Mouse (Mus musculus) midbrain, embryonic 12.5 days (tissue): ENCODE measurements around the gene Tead1. TPM values are rescaled to one million over a fixed set of nuclear protein-coding genes. Genes with fewer than 3 reads are reported as not detected.

ENCODE experiments used
- ATAC-seq: fragments of 200-750 bp; cut with Nextera tagmentation; 2 replicates; pipeline ENCODE4 v1.8.0; 2017; ENCODE audit warnings: low read depth, moderate TSS enrichment, moderate library complexity; ENCODE audit not compliant: low FRiP score
- H3K27ac ChIP-seq: fragments of 300-500 bp; sonication (generic); replicated peaks from 2 replicates; pipeline ENCODE4 v1.5.1; 2016; ENCODE audit warnings: mild to moderate bottlenecking
- H3K27me3 ChIP-seq: fragments of 300-500 bp; sonication (generic); 2 replicates; pipeline ENCODE4 v1.6.1; 2016; ENCODE audit warnings: mild to moderate bottlenecking
- H3K36me3 ChIP-seq: fragments of 300-500 bp; sonication (generic); 2 replicates; pipeline ENCODE4 v1.6.1; 2016
- H3K4me1 ChIP-seq: fragments of 300-500 bp; sonication (generic); 2 replicates; pipeline ENCODE4 v1.6.1; 2016
- H3K4me2 ChIP-seq: fragments of 300-500 bp; sonication (generic); replicated peaks from 2 replicates; pipeline ENCODE4 v1.6.1; 2016; ENCODE audit warnings: mild to moderate bottlenecking, moderate library complexity
- H3K4me3 ChIP-seq: fragments of 300-500 bp; sonication (generic); 2 replicates; pipeline ENCODE4 v1.5.1; 2016; ENCODE audit warnings: mild to moderate bottlenecking
- H3K9ac ChIP-seq: fragments of 300-500 bp; sonication (generic); replicated peaks from 2 replicates; pipeline ENCODE4 v1.6.1; 2016; ENCODE audit warnings: mild to moderate bottlenecking, moderate library complexity
- H3K9me3 ChIP-seq: fragments of 300-500 bp; sonication (generic); 2 replicates; pipeline ENCODE4 v1.6.1; 2016; ENCODE audit warnings: mild to moderate bottlenecking
- WGBS: fragments of 180-500 bp; shearing (Covaris S2); methylation state at CpG from one replicate; pipeline ENCODE4 v1.1.7; 2016; 5-methylcytosine and 5-hydroxymethylcytosine counted together
- polyA plus RNA-seq: library from polyadenylated mRNA; unstranded; fragments of >200 nt; fragmentation: Nextera tagmentation; extraction: Ambion mirVana; gene quantifications from 2 replicates; pipeline ENCODE4 v1.2.1, GENCODE M21; 2016

The Tead1 gene
- polyA plus RNA-seq, 1 experiment from 2014 or later, result 20.5 TPM

DNA sequence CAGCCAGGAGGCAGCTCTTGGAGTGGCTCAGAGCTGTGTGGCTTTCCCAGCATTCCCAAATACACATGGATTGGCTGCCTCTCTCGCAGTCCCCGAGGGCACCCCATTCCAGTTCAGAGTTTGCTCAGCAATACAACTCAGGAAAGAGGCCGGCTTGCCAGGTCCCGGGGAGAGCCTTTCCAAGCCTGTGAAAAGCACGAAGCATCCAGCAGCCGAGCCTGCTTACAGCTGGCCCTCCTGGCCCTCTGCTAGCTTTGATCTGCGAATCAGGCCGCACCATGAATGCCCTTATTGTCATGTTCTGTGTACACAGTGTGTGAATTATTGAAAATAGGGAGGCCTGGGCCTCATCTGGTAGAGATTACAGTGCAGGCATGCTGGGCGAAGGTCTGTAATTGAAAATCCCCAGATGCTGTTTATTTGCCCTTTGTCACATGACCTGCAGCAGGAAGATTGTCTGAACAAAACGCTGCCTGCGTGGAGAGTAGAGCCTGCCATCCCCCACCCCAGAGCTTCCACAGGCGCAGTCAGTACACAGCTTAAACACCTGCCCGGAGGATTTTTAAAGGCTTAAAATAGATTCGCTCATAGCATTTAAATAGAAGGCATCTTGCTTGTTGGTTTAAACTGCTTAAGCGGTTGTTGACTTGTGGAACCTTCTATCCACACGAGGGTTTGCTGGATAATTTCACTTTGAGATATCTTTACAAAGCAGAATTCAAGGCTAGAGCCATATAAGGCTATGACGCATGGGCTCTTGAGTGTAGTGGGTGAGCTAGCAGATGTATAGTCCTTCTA, 147.2 kb downstream of the Tead1 start:
- Histone ChIP-seq H3K4me3 (peak overlapping the region; percentile 9; the same call in 1 of the 2 replicates), H3K9me3 (no peaks in the 10 kb centered on the region), H3K27me3 (peaks cover 24% of the 10 kb centered on the region), H3K36me3 (no peaks in the 10 kb centered on the region), H3K4me2 (peak overlapping the region; percentile 45), H3K9ac (peak overlapping the region; percentile 17; the same call in 1 of the 2 replicates), H3K27ac (peak overlapping the region; percentile 93), H3K4me1 (peaks cover 77% of the 10 kb centered on the region)
- 7% methylated on average over 17 of the region's 17 CpGs for WGBS
- ATAC-seq, result peak; percentile 91

DNA sequence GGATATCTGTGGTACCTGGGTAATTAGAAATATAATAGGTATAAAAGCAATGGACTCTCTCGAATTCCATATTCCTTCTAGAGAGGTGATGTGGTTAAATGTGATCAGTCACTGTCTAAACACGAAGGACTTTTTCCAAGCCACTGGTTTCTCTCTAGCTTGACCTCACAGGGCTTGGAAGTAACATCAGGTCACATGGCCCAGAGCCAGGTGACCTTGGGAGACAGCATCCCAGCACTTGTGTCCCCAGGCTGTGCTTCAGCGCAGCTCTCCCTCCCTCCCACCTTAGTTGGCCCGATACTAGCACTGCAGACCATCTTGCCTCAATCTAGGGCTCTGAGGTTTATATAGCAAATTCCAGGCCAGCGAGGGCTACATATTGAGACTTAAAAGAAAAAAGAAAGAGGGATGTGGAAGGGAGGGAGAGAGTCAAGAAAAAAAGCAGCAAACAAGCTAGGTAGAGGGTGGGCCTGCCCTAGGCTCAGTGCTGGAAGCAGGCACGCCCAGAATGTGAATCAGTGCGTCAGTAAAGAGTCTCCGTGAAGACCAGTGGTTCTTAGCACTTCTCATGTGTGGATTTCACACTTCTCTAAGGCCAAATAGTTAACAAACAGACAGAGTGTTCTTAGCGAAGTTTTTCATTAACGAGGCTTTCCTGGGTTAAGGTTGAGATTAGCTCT, 149.0 kb downstream of the Tead1 start:
- Histone ChIP-seq H3K9me3 (no peaks in the 10 kb centered on the region), H3K4me1 (peaks cover 68% of the 10 kb centered on the region), H3K4me3 (no peak overlapping the region), H3K27me3 (peaks cover 24% of the 10 kb centered on the region), H3K36me3 (no peaks in the 10 kb centered on the region), H3K4me2 (no peak overlapping the region), H3K9ac (no peak overlapping the region), H3K27ac (no peak overlapping the region)
- 60% methylated on average over 10 of the region's 10 CpGs for WGBS
- no peak for ATAC-seq

- H3K36me3 ChIP-seq, result no peaks in the 10 kb centered on the region
- no peak overlapping the region for H3K4me2 ChIP-seq
- no peak overlapping the region for H3K27ac ChIP-seq
- peaks cover 62% of the 10 kb centered on the region for H3K4me1 ChIP-seq
- no peak overlapping the region for H3K9ac ChIP-seq
- H3K4me3 ChIP-seq, result no peak overlapping the region
- peaks cover 24% of the 10 kb centered on the region for H3K27me3 ChIP-seq
- no peak for ATAC-seq
- no peaks in the 10 kb centered on the region for H3K9me3 ChIP-seq
Measured at GRCm38 (mm10) chr7:112828696-112829022, 149.5 kb downstream of the Tead1 start.

- Histone ChIP-seq H3K9me3 (no peaks in the 10 kb centered on the region), H3K27ac (no peak overlapping the region), H3K4me2 (no peak overlapping the region), H3K27me3 (peaks cover 24% of the 10 kb centered on the region), H3K4me3 (no peak overlapping the region), H3K9ac (no peak overlapping the region), H3K4me1 (peaks cover 42% of the 10 kb centered on the region), H3K36me3 (no peaks in the 10 kb centered on the region)
- WGBS, result 62% methylated on average over 4 of the region's 4 CpGs
- ATAC-seq, result no peak
Measured at GRCm38 (mm10) chr7:112830946-112831345, 151.8 kb downstream of the Tead1 start.

DNA sequence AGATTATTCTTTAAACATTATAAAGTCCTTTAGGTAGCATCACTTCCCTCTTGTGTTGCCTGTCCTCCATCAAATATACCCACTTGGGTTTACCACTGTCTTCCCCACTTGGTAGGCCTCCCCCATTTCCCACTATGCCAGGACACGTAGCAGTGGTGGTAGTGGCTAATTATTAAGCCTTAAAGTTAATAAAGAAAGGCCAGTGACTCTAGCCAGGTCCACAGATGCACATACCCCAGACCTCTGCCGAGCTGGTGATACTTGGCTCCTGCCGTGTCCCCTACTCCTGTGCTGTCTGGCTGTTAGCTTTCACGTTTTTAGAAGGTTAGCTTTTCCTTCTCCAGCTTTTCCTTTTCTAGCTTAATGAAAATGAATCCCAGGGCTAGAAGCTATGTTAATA, 152.3 kb downstream of the Tead1 start:
- H3K9ac ChIP-seq, result no peak overlapping the region
- no peak overlapping the region for H3K27ac ChIP-seq
- no peaks in the 10 kb centered on the region for H3K9me3 ChIP-seq
- H3K4me3 ChIP-seq, result no peak overlapping the region
- no peak for ATAC-seq
- H3K4me2 ChIP-seq, result no peak overlapping the region
- H3K4me1 ChIP-seq, result peaks cover 37% of the 10 kb centered on the region
- peaks cover 24% of the 10 kb centered on the region for H3K27me3 ChIP-seq
- no peaks in the 10 kb centered on the region for H3K36me3 ChIP-seq
- WGBS, result 79% methylated on average over 4 of the region's 4 CpGs

DNA sequence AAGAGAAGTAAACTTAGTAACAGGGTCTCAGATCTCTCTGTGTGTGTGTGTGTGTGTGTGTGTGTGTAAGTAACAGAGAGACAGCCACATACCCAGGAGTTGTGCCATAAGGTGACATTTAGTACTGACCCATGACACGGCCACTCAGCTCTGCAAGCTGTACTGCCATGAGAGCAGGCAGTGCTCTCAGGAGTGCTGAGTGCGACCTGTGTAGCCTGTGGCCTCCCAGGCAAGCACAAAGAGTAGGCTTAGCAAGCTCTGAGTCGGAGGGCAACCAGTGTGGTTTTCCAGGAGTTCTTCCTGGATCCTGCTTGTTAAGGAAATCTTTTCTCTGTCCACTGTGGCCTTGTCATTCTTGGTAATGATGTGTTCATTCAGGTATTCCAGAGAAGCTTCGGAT, 154.0 kb downstream of the Tead1 start:
- Histone ChIP-seq H3K36me3 (no peaks in the 10 kb centered on the region), H3K9me3 (0 out of 2 replicates have a peak, but pooled peaks cover 4% of the 10 kb centered on the region), H3K4me2 (no peak overlapping the region), H3K4me3 (no peak overlapping the region), H3K4me1 (peaks cover 22% of the 10 kb centered on the region), H3K27me3 (peaks cover 12% of the 10 kb centered on the region), H3K9ac (no peak overlapping the region), H3K27ac (no peak overlapping the region)
- 66% methylated on average over 4 of the region's 4 CpGs for WGBS
- ATAC-seq, result no peak

DNA sequence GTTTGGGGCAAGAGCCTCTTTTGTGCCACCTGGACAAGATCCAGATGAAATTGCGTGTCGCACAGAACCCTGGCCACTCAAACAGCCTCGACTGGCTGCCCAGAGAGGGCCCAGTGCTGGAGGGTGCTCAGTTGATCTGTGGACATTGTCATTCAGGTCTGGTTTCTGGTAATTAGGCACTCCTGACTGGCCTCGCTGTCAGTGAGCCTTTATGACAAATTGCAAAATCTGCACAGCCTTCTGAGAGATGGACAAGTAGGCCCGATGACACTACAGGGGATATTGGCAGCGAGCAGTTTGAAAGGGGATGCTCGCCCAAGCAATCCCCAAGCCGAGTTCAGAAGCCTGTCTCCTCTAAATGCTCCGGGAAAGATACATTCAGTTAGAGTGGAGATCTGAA, 157.0 kb downstream of the Tead1 start:
- ATAC-seq, result no peak
- Histone ChIP-seq H3K4me3 (no peak overlapping the region), H3K27ac (peak overlapping the region; percentile 49; the same call in 1 of the 2 replicates), H3K9me3 (0 out of 2 replicates have a peak, but pooled peaks cover 4% of the 10 kb centered on the region), H3K36me3 (no peaks in the 10 kb centered on the region), H3K27me3 (peaks cover 3% of the 10 kb centered on the region), H3K4me2 (no peak overlapping the region), H3K9ac (no peak overlapping the region), H3K4me1 (peaks cover 32% of the 10 kb centered on the region)
- WGBS, result 72% methylated on average over 9 of the region's 9 CpGs

DNA sequence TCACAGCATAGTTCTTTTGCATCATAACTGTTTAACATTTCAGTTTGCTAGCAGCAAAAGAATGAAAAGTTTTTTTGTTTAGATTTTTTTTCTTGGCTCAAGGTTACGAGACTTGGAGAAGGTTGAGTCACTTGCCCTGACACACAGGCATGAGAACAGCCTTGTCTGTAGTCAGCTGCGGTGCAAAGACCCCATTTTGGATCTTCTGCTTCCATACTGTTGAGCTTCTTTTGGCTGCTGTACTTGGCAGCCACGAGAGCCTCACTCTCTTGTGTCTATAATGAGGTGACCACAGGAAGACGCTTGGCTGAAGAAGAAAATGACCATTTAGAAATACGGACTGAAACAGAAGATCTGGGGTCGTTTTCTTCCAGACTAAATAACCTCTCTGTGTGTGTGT, 159.0 kb downstream of the Tead1 start:
- H3K4me3 ChIP-seq, result no peak overlapping the region
- H3K9me3 ChIP-seq, result 0 out of 2 replicates have a peak, but pooled peaks cover 4% of the 10 kb centered on the region
- H3K4me2 ChIP-seq, result no peak overlapping the region
- peaks cover 3% of the 10 kb centered on the region for H3K27me3 ChIP-seq
- H3K36me3 ChIP-seq, result no peaks in the 10 kb centered on the region
- H3K27ac ChIP-seq, result no peak overlapping the region
- peaks cover 34% of the 10 kb centered on the region for H3K4me1 ChIP-seq
- WGBS, result 88% methylated on average over 6 of the region's 6 CpGs
- ATAC-seq, result no peak
- H3K9ac ChIP-seq, result no peak overlapping the region

DNA sequence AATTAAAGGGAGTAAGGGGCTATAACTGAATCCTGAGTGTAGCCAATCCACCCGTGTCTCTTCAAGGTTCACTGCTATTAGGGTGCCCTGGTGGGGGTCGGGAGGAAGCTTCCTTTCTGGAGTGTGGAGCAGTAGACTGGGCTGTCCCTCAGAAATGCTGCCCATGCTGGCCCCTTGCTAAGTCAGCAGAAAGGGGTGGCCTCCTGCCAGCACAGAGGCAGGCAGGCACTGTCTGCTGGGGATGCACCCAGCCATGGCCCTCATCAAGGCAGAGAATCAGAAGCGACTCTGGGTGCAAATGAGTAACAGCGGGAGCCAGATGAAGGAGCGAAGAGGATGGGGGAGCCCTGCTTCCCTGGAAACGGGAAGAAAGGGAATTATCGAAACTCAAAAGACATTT, 161.2 kb downstream of the Tead1 start:
- Histone ChIP-seq H3K36me3 (no peaks in the 10 kb centered on the region), H3K4me1 (peaks cover 37% of the 10 kb centered on the region), H3K27me3 (peaks cover 4% of the 10 kb centered on the region; the same call in 1 of the 2 replicates), H3K9ac (no peak overlapping the region), H3K27ac (peak overlapping the region; percentile 69), H3K4me2 (peak overlapping the region; percentile 42; the same call in 1 of the 2 replicates), H3K4me3 (no peak overlapping the region), H3K9me3 (0 out of 2 replicates have a peak, but pooled peaks cover 4% of the 10 kb centered on the region)
- ATAC-seq, result no peak
- 11% methylated on average over 7 of the region's 7 CpGs for WGBS

DNA sequence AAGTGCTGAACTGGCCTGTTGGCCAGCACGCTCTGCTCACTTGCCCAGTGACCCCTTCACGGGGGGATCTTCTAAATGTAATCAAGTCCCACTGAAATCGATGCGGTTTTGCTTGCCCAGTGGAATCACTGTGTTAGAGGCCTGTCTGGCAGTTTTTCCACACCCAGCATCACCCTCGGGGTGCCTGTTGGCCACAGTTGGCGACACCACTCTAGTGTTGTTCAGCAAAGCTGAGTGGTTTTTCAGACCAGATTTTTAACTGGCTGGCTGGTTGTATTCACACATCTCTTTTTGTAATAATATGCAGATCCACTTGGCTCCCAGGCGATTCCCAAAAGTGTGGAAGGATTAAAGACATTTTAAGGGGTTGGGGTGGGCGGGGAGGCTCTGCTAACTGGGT, 161.8 kb downstream of the Tead1 start:
- Histone ChIP-seq H3K4me1 (peaks cover 37% of the 10 kb centered on the region), H3K4me2 (peak overlapping the region; percentile 42; the same call in 1 of the 2 replicates), H3K27me3 (peaks cover 9% of the 10 kb centered on the region; the same call in 1 of the 2 replicates), H3K36me3 (no peaks in the 10 kb centered on the region), H3K9ac (no peak overlapping the region), H3K9me3 (0 out of 2 replicates have a peak, but pooled peaks cover 4% of the 10 kb centered on the region), H3K27ac (peak overlapping the region; percentile 69), H3K4me3 (no peak overlapping the region)
- ATAC-seq, result peak; percentile 24; the same call in 1 of the 2 replicates
- 9% methylated on average over 8 of the region's 8 CpGs for WGBS

GRCm38 (mm10) chr7:112841484-112841883, 162.4 kb downstream of the Tead1 start:
- ATAC-seq, result peak; percentile 59; the same call in 1 of the 2 replicates
- Histone ChIP-seq H3K4me1 (peaks cover 37% of the 10 kb centered on the region), H3K4me3 (no peak overlapping the region; the same call in 1 of the 2 replicates), H3K27me3 (peaks cover 9% of the 10 kb centered on the region; the same call in 1 of the 2 replicates), H3K9me3 (0 out of 2 replicates have a peak, but pooled peaks cover 4% of the 10 kb centered on the region), H3K4me2 (peak overlapping the region; percentile 42), H3K9ac (no peak overlapping the region), H3K36me3 (no peaks in the 10 kb centered on the region), H3K27ac (peak overlapping the region; percentile 69)
- 6% methylated on average over 8 of the region's 8 CpGs for WGBS

GRCm38 (mm10) chr7:112841886-112842285, 162.8 kb downstream of the Tead1 start:
- H3K36me3 ChIP-seq, result no peaks in the 10 kb centered on the region
- H3K27ac ChIP-seq, result peak overlapping the region; percentile 54
- peak overlapping the region; percentile 18; the same call in 1 of the 2 replicates for H3K4me3 ChIP-seq
- peaks cover 37% of the 10 kb centered on the region for H3K4me1 ChIP-seq
- 3% methylated on average over 9 of the region's 9 CpGs for WGBS
- ATAC-seq, result peak; percentile 50
- H3K4me2 ChIP-seq, result peak overlapping the region; percentile 42
- 0 out of 2 replicates have a peak, but pooled peaks cover 4% of the 10 kb centered on the region for H3K9me3 ChIP-seq
- no peak overlapping the region; the same call in 1 of the 2 replicates for H3K9ac ChIP-seq
- peaks cover 9% of the 10 kb centered on the region; the same call in 1 of the 2 replicates for H3K27me3 ChIP-seq
